Mouse (Mus musculus): Measurements from ENCODE around the gene Fgfr2.

Gene Fgfr2

GRCm38 (mm10) chr7:131544871-131545270 lies 1578.3 kb downstream of the Fgfr2 start:
- DNase-seq (ENCODE audit: low spot score), result no peak

- no peak for DNase-seq (ENCODE audit: low spot score)
These were observed 1579.3 kb downstream of the Fgfr2 start for GRCm38 (mm10) chr7:131543623-131544481.

GRCm38 (mm10) chr7:131542872-131543622 lies 1580.1 kb downstream of the Fgfr2 start:
- no peak for DNase-seq (ENCODE audit: low spot score)

- no peak for DNase-seq (ENCODE audit: low spot score)
These were observed 1580.9 kb downstream of the Fgfr2 start, which contains the start of gene Hmx3 for GRCm38 (mm10) chr7:131542115-131542871. TSS of gene Hmx3 (plus strand) at chr7:131542867.

- DNase-seq (ENCODE audit: low spot score), result no peak
These were observed 1581.7 kb downstream of the Fgfr2 start for GRCm38 (mm10) chr7:131541184-131542114.

- DNase-seq (ENCODE audit: low spot score), result peak; percentile 88
These were observed 1583.2 kb downstream of the Fgfr2 start for GRCm38 (mm10) chr7:131539979-131540378.

- DNase-seq (ENCODE audit: low spot score), result no peak
These were observed 1619.4 kb downstream of the Fgfr2 start for GRCm38 (mm10) chr7:131503739-131504138.

GRCm38 (mm10) chr7:131478403-131478802 lies 1644.7 kb downstream of the Fgfr2 start:
- no peak for DNase-seq (ENCODE audit: low spot score)

- no peak for DNase-seq (ENCODE audit: low spot score)
These were observed 1646.0 kb downstream of the Fgfr2 start for GRCm38 (mm10) chr7:131477140-131477539.

GRCm38 (mm10) chr7:131471551-131471950 lies 1651.6 kb downstream of the Fgfr2 start:
- DNase-seq (ENCODE audit: low spot score), result no peak

- DNase-seq (ENCODE audit: low spot score), result no peak
These were observed 1653.6 kb downstream of the Fgfr2 start for GRCm38 (mm10) chr7:131469506-131469905.

- DNase-seq (ENCODE audit: low spot score), result no peak
These were observed 1655.8 kb downstream of the Fgfr2 start for GRCm38 (mm10) chr7:131467312-131467711.

- DNase-seq (ENCODE audit: low spot score), result no peak
These were observed 1657.4 kb downstream of the Fgfr2 start for GRCm38 (mm10) chr7:131465735-131466134.

- no peak for DNase-seq (ENCODE audit: low spot score)
These were observed 1658.0 kb downstream of the Fgfr2 start for GRCm38 (mm10) chr7:131465117-131465601.

- no peak for DNase-seq (ENCODE audit: low spot score)
These were observed 1666.4 kb downstream of the Fgfr2 start for GRCm38 (mm10) chr7:131456714-131457113.

GRCm38 (mm10) chr7:131437051-131437450 lies 1686.1 kb downstream of the Fgfr2 start:
- no peak for DNase-seq (ENCODE audit: low spot score)

GRCm38 (mm10) chr7:131434276-131434675 lies 1688.9 kb downstream of the Fgfr2 start:
- no peak for DNase-seq (ENCODE audit: low spot score)

GRCm38 (mm10) chr7:131432244-131432643 lies 1690.9 kb downstream of the Fgfr2 start:
- no peak for DNase-seq (ENCODE audit: low spot score)

GRCm38 (mm10) chr7:131427331-131427730 lies 1695.8 kb downstream of the Fgfr2 start:
- no peak for DNase-seq (ENCODE audit: low spot score)

GRCm38 (mm10) chr7:131424912-131425311 lies 1698.2 kb downstream of the Fgfr2 start:
- no peak for DNase-seq (ENCODE audit: low spot score)

- no peak for DNase-seq (ENCODE audit: low spot score)
These were observed 1705.5 kb downstream of the Fgfr2 start for GRCm38 (mm10) chr7:131417605-131418004.

Measured in urinary bladder, postnatal 14 days (tissue).